Mouse (Mus musculus) testis, adult 2 months (tissue): ENCODE measurements around the gene Hist1h2bk.

Experiments
- CTCF ChIP-seq: fragments of 200-500 bp; IDR thresholded peaks from 2 replicates; pipeline ENCODE4 v1.5.1; 2012; ENCODE audit warnings: low read depth, mild to moderate bottlenecking, inconsistent platforms, low read length, moderate library complexity; ENCODE audit not compliant: control insufficient read depth, insufficient read depth, insufficient replicate concordance
- POLR2A ChIP-seq: fragments of 200-500 bp; IDR thresholded peaks from 2 replicates; pipeline ENCODE4 v1.6.1; 2012; ENCODE audit warnings: low read depth, mild to moderate bottlenecking, inconsistent platforms, low read length, moderate library complexity; ENCODE audit not compliant: control insufficient read depth

DNA sequence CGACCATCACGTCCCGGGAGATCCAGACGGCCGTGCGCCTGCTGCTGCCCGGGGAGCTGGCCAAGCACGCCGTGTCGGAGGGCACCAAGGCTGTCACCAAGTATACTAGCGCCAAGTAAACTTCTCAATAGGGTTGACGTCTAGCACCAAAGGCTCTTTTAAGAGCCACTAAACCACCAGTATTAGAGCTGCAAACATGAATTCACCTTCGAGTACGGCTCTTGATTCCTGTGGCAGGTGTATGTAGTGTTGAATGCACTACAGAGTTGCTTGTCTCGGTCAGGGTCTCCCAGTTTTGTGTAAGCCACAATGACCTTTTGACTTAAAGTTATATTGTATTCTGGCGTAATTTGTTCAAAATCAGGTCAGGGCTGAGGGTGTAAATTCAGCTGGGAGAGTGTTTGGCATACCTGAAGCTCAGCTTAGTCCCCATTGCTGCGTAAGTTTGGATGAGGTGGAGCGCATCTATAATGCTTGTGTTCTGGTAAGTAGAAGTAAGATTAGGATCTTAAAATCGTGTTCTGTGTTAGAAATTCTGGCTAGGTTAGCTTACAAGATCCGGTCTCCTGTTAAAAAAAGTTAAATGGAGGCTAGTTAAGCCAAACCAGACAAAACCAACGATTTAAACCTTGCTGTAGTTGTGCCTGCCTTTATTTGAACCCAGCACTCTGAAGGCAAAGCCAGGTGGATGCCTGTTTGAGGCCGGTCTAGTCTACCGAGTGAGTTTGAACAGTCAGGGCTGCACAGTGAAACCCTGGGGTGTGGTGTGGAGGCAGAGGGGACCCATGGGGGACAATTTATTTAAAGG is 683 bp downstream of the Hist1h2bk start:
- TF ChIP-seq CTCF (no peak), POLR2A (no peak)
